7 mouse cellular contexts compared by ENCODE assay signal in the genomic region with DNA sequence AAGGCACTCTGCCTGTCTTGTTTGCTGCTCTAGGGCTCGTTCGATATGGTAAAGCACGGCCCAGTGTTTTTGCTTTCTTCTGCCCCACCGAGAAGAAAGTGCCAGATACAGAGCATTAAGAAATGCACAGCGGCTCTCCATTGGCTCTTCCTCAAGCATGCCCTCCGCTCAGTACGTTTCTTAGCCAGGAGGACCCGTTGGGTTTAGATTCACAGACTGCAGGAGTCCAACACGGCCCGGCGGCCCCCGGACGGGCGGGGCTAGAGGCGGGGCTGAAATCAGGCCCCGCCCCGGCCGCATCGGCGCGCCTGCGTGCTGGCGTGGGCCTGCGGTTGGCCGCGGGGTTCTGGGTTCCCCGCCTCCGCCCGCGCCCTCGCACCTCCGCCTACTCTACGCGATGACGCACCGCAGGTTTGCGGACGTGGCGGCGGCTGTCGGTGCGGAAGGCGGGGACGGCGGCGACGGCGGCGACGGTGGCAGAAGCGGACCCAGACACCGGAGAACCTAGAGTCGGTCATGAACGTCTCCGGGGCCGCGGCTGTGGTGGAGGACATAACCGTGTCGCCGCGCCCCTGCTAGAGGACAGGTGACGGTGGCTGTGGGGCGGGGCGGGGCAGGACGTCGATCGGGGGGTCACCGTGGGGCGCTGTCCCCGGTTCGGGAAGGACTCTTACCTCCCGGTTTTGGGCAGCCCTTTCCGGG. TPM values are rescaled to one million over a fixed set of nuclear protein-coding genes. Genes with fewer than 3 reads are reported as not detected.
A peak's percentile ranks its signal among the peaks of the same experiment; 100 is the strongest.
DNase-seq lines count a peak whose midpoint lies in the region; ATAC-seq lines count a peak whose summit lies in the region.

A gene (plus strand): TSS at position 313 of the 702 bp plus-strand sequence.

- H3K27me3 ChIP-seq in embryonic facial prominence, embryonic 10.5 days (replicated peaks; ENCODE audit: low read depth, poor library complexity, severe bottlenecking): no peaks in the 10 kb centered on the region
- H3K27me3 ChIP-seq in limb, embryonic 10.5 days (ENCODE audit: low read depth, poor library complexity, severe bottlenecking): no peaks in the 10 kb centered on the region
- no peaks in the 10 kb centered on the region for H3K27me3 ChIP-seq in midbrain, embryonic 13.5 days

- no peaks in the 10 kb centered on the region for H3K9me3 ChIP-seq in embryonic facial prominence, embryonic 10.5 days
- no peaks in the 10 kb centered on the region for H3K9me3 ChIP-seq in limb, embryonic 10.5 days (replicated peaks)
- H3K9me3 ChIP-seq in midbrain, embryonic 13.5 days: no peaks in the 10 kb centered on the region

- H3K9ac ChIP-seq in midbrain, embryonic 13.5 days (replicated peaks): peak within 1 kb of the TSS; percentile 84

- H3K36me3 ChIP-seq in embryonic facial prominence, embryonic 10.5 days (replicated peaks): peaks cover 10% of the 10 kb centered on the region
- peaks cover 7% of the 10 kb centered on the region for H3K36me3 ChIP-seq in limb, embryonic 10.5 days
- H3K36me3 ChIP-seq in midbrain, embryonic 13.5 days: 0 out of 2 replicates have a peak, but pooled peaks cover 4% of the 10 kb centered on the region

- H3K4me2 ChIP-seq in midbrain, embryonic 13.5 days (replicated peaks): peak within 1 kb of the TSS; percentile 77

- peaks cover 18% of the 10 kb centered on the region for H3K4me1 ChIP-seq in embryonic facial prominence, embryonic 10.5 days
- peaks cover 7% of the 10 kb centered on the region; the same call in 1 of the 2 replicates for H3K4me1 ChIP-seq in limb, embryonic 10.5 days
- H3K4me1 ChIP-seq in midbrain, embryonic 13.5 days (replicated peaks): peaks cover 27% of the 10 kb centered on the region

- peak; percentile 89 for ATAC-seq in granulocyte monocyte progenitor cell, adult 5-6 weeks (replicated peaks; ENCODE audit: poor library complexity, severe bottlenecking)
- ATAC-seq in midbrain, embryonic 13.5 days: peak; percentile 99

- peak within 1 kb of the TSS; percentile 90 for H3K27ac ChIP-seq in embryonic facial prominence, embryonic 10.5 days (replicated peaks)
- peak within 1 kb of the TSS; percentile 93 for H3K27ac ChIP-seq in limb, embryonic 10.5 days
- H3K27ac ChIP-seq in midbrain, embryonic 13.5 days: peak within 1 kb of the TSS; percentile 87

- DNase-seq in adrenal gland, postnatal 10 days: peak; percentile 97
- DNase-seq in embryonic facial prominence, embryonic 10.5 days (ENCODE audit: low spot score): peak; percentile 96
- DNase-seq in kidney, adult 11 months: peak; percentile 91
- DNase-seq in limb, embryonic 10.5 days (ENCODE audit: low spot score): peak; percentile 93
- DNase-seq in spleen, adult 12 weeks (ENCODE audit: low spot score): peak; percentile 85

- 1% methylated on average over 73 of the region's 73 CpGs for WGBS in embryonic facial prominence, embryonic 10.5 days
- under 1% methylated on average over 73 of the region's 73 CpGs for WGBS in limb, embryonic 10.5 days
- WGBS in midbrain, embryonic 13.5 days: under 1% methylated on average over 73 of the region's 73 CpGs

- peak within 1 kb of the TSS; percentile 84 for H3K4me3 ChIP-seq in embryonic facial prominence, embryonic 10.5 days
- H3K4me3 ChIP-seq in limb, embryonic 10.5 days: peak within 1 kb of the TSS; percentile 81
- H3K4me3 ChIP-seq in midbrain, embryonic 13.5 days (replicated peaks): peak within 1 kb of the TSS; percentile 84

RNA-seq across cellular contexts. Expression of the gene that starts here (rescaled TPM):
- 10 to 100 TPM; 22.7 to 28.3 TPM for total RNA-seq in adrenal gland, postnatal 10 days (2021)
- polyA plus RNA-seq in embryonic facial prominence, embryonic 10.5 days (2016; fragmentation: Nextera tagmentation; extraction: Ambion mirVana): 20.7 and 21.1 TPM in 2 replicates
- total RNA-seq in granulocyte monocyte progenitor cell, adult 5-6 weeks (2014; fragmentation: Nextera tagmentation): 9.4 and 12.0 TPM in 2 replicates
- total RNA-seq in granulocyte monocyte progenitor cell, adult 5-6 weeks (2017): 28.1 and 37.1 TPM in 2 replicates
- 16.5 and 22.8 TPM in 2 replicates for polyA plus RNA-seq in limb, embryonic 10.5 days (2016; fragmentation: Nextera tagmentation; extraction: Ambion mirVana)
- 21.5 and 22.5 TPM in 2 replicates for polyA plus RNA-seq in midbrain, embryonic 13.5 days (2015; fragmentation: Nextera tagmentation; extraction: Ambion mirVana)

Comparison
In these comparisons a context has a peak if more than half of its experiments do, and no peak if none do; other contexts are left out.
1. Peak in every context shown above with its lines: DNase-seq, ATAC-seq, H3K4me3 ChIP-seq and H3K27ac ChIP-seq.